Mouse (Mus musculus) mouse trophoblast stem cell (cell line): ENCODE data around the gene Arpc4.

ENCODE experiments used
- in situ Hi-C, 2 experiments: fragments of 300-500 bp; cut with MseI, MboI; formaldehyde crosslinking; loops; 2 replicates in 1 of 2; 3 replicates in 1 of 2; pipeline ENCODE4 v1.15.1; 2025

Gene Arpc4

GRCm38 (mm10) chr6:113402094-113402493, 24.2 kb downstream of the Arpc4 start:
- in situ Hi-C loops: no loop called here

- in situ Hi-C loops: no loop called here
Observed at GRCm38 (mm10) chr6:113404649-113405448, 26.9 kb downstream of the Arpc4 start.

- in situ Hi-C loops: no loop called here
Observed at GRCm38 (mm10) chr6:113405483-113405882, 27.6 kb downstream of the Arpc4 start.

- in situ Hi-C loops: no loop called here
Observed at GRCm38 (mm10) chr6:113406683-113407082, 28.8 kb downstream of the Arpc4 start.

- in situ Hi-C loops: no loop called here
Observed at GRCm38 (mm10) chr6:113410001-113410400, 32.1 kb downstream of the Arpc4 start.

GRCm38 (mm10) chr6:113416416-113416815, 38.5 kb downstream of the Arpc4 start:
- in situ Hi-C loops: no loop called here

GRCm38 (mm10) chr6:113418441-113419198, 40.7 kb downstream of the Arpc4 start:
- in situ Hi-C loops: no loop called here

GRCm38 (mm10) chr6:113419199-113419587, 41.3 kb downstream of the Arpc4 start, which contains the start of gene Rpusd3:
TSS of gene Rpusd3 (minus strand) at chr6:113419340.
- in situ Hi-C loops: no loop called here

- in situ Hi-C loops: no loop called here
Observed at GRCm38 (mm10) chr6:113423000-113423399, 45.1 kb downstream of the Arpc4 start.

- in situ Hi-C loops: no loop called here
Observed at GRCm38 (mm10) chr6:113424187-113424586, 46.3 kb downstream of the Arpc4 start.

- in situ Hi-C loops: no loop called here
Observed at GRCm38 (mm10) chr6:113426696-113427095, 48.8 kb downstream of the Arpc4 start.

- in situ Hi-C loops: no loop called here
Observed at GRCm38 (mm10) chr6:113427397-113427796, 49.5 kb downstream of the Arpc4 start.

- in situ Hi-C loops: no loop called here
Observed at GRCm38 (mm10) chr6:113428006-113428405, 50.1 kb downstream of the Arpc4 start.

GRCm38 (mm10) chr6:113429965-113430364, 52.0 kb downstream of the Arpc4 start:
- in situ Hi-C loops: no loop called here

- in situ Hi-C loops: no loop called here
Observed at GRCm38 (mm10) chr6:113430846-113431245, 52.9 kb downstream of the Arpc4 start.

- in situ Hi-C loops: no loop called here
Observed at GRCm38 (mm10) chr6:113431801-113432200, 53.9 kb downstream of the Arpc4 start.

GRCm38 (mm10) chr6:113433661-113434060, 55.7 kb downstream of the Arpc4 start:
- in situ Hi-C loops: no loop called here

- in situ Hi-C loops: loop anchor here in 1 of 2 experiments (5.0 kb wide), 1 partner anchor 43 kb away; no protein-coding TSS in a partner anchor
Observed at GRCm38 (mm10) chr6:113434691-113435090, 56.8 kb downstream of the Arpc4 start.

- in situ Hi-C loops: loop anchor here in 1 of 2 experiments (5.0 kb wide), 1 partner anchor 42 kb away; no protein-coding TSS in a partner anchor
Observed at GRCm38 (mm10) chr6:113435664-113436205, 57.8 kb downstream of the Arpc4 start, which contains the start of gene Cidec. TSS of gene Cidec (minus strand) at chr6:113435760.

GRCm38 (mm10) chr6:113437135-113437534, 59.2 kb downstream of the Arpc4 start:
- in situ Hi-C loops: loop anchor here in 1 of 2 experiments (5.0 kb wide), 1 partner anchor 40 kb away; no protein-coding TSS in a partner anchor

GRCm38 (mm10) chr6:113438721-113439430, 61.0 kb downstream of the Arpc4 start:
- in situ Hi-C loops: loop anchor here in 1 of 2 experiments (5.0 kb wide), 1 partner anchor 38 kb away; no protein-coding TSS in a partner anchor
